Mouse (Mus musculus): Measurements from ENCODE around the gene Gm6268. TPM values are rescaled to one million over a fixed set of nuclear protein-coding genes. Genes with fewer than 3 reads are reported as not detected.

Gm6268 gene
- not detected in 2 replicates for polyA plus RNA-seq (2012)

GRCm38 (mm10) chrX:36400980-36401379, at the start of gene Gm6268:
Gene Gm6268 (plus strand): TSS chrX:36401280.
- TF ChIP-seq GATA1 (IDR thresholded peaks at IDR 0.05; ENCODE audit: low read length), result no peak

DNA sequence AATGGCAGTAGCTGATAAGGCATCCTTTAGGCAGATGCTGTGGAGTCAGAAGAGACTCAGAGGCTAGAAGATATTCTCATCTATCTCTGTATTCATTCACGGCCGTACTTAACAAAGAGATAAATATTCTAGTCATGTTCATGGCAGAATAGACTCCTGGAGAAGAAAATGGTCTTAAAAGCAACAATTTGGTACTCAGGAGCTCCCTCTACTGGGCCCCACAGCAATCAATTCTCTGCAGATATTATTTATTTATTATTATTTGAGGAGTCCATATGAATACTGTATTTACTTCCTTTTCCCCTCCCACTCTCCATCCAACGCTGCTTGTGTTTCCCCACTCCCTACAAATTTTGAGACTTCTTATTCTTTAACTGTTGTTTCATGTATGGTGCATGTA, 48.6 kb upstream of the Gm6268 start:
- no peak for TF ChIP-seq GATA1 (IDR thresholded peaks at IDR 0.05; ENCODE audit: low read length)

- no peak for TF ChIP-seq GATA1 (IDR thresholded peaks at IDR 0.05; ENCODE audit: low read length)
Measured at GRCm38 (mm10) chrX:36385340-36385739, 15.7 kb upstream of the Gm6268 start.

- TF ChIP-seq GATA1 (IDR thresholded peaks at IDR 0.05; ENCODE audit: low read length), result no peak
Measured at GRCm38 (mm10) chrX:36389971-36390370, 11.1 kb upstream of the Gm6268 start.

- no peak for TF ChIP-seq GATA1 (IDR thresholded peaks at IDR 0.05; ENCODE audit: low read length)
Measured at GRCm38 (mm10) chrX:36390503-36390902, 10.6 kb upstream of the Gm6268 start.

- TF ChIP-seq GATA1 (IDR thresholded peaks at IDR 0.05; ENCODE audit: low read length), result no peak
Measured at GRCm38 (mm10) chrX:36392672-36393071, 8.4 kb upstream of the Gm6268 start.

DNA sequence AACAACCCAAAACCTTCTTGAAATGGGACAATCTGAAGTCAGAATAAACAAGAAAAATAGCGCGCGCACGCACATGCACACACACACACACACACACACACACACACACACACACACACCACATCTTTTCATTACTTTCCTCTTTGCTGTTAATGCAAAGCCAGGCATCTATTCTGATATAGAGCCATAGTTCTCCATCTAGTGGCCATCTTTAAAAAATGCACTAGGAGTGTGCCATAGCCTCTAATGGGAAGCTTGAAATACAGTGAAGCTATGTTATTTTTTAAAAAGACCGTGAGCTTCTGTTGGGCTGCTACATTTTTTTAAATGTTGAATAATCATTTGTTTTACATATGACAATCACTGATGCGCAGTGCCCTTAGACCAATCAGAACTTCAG, 7.8 kb upstream of the Gm6268 start:
- no peak for TF ChIP-seq GATA1 (IDR thresholded peaks at IDR 0.05; ENCODE audit: low read length)

GRCm38 (mm10) chrX:36402316-36402715, 1.2 kb downstream of the Gm6268 start:
- no peak for TF ChIP-seq GATA1 (IDR thresholded peaks at IDR 0.05; ENCODE audit: low read length)

- TF ChIP-seq GATA1 (IDR thresholded peaks at IDR 0.05; ENCODE audit: low read length), result no peak
Measured at GRCm38 (mm10) chrX:36419153-36419552, 18.1 kb downstream of the Gm6268 start.

GRCm38 (mm10) chrX:36434993-36435392, 33.9 kb downstream of the Gm6268 start:
- TF ChIP-seq GATA1 (IDR thresholded peaks at IDR 0.05; ENCODE audit: low read length), result no peak

DNA sequence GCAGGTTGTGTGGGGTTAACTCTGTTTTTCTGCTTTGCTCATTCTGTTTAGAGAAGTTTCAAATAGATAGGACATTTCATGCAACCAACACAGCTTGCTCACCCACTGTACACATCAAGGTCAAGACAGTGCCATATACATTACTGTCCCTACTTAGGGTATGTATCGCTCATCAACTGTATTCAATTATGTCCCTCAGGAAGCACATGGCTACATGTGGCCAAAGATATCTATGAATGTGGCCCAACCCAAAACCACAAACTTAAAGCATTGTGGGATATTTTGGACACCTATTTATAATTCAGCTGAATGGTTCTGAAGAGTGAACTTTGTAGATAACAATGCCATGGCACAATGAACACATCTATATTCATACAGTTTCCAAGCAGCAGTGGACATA, 36.9 kb downstream of the Gm6268 start:
- no peak for TF ChIP-seq GATA1 (IDR thresholded peaks at IDR 0.05; ENCODE audit: low read length)

Other genes with a start within 250 kb of the Gm6268 start
- gene Zcchc12, start 205.4 kb upstream of the Gm6268 start, polyA plus RNA-seq (2012), result not detected in 2 replicates
- gene Lonrf3, start 72.9 kb upstream of the Gm6268 start, polyA plus RNA-seq (2012), result not detected in 2 replicates
- 0.04 TPM in 1 of 2 replicates, not detected in the other for gene Gm14569, start 90.5 kb downstream of the Gm6268 start, polyA plus RNA-seq (2012)
- 60.8 and 80.9 TPM in 2 replicates for gene Pgrmc1, start 196.9 kb downstream of the Gm6268 start, polyA plus RNA-seq (2012)
- gene Akap17b, start 244.1 kb downstream of the Gm6268 start, polyA plus RNA-seq (2012), result 0.31 and 0.33 TPM in 2 replicates